Mouse (Mus musculus) megakaryocyte-erythroid progenitor cell, adult 5-6 weeks (primary cell): ENCODE data around the gene Gsta4. TPM values are rescaled to one million over a fixed set of nuclear protein-coding genes. Genes with fewer than 3 reads are reported as not detected.
"Not testable (repeated sequence)": the region's sequence is repeated elsewhere in the genome, so short reads cannot be mapped to it uniquely, and the experiment has no call there.

Experiments used
- ATAC-seq: replicated peaks from 2 replicates; pipeline ENCODE4 v1.8.0; 2016; ENCODE audit warnings: mild to moderate bottlenecking, inconsistent platforms; ENCODE audit not compliant: severe bottlenecking, poor library complexity, low FRiP score, low TSS enrichment
- total RNA-seq, 2 experiments: library from RNA; stranded (forward) in 1 of 2; stranded (reverse) in 1 of 2; fragments of 200-1000, 215-1000 nt in 1 of 2; fragments of >200 nt in 1 of 2; fragmentation: Nextera tagmentation in 1 of 2; gene quantifications; 2 replicates each; pipeline ENCODE4 v1.2.3; 2014 to 2017

The Gsta4 gene
- total RNA-seq, 2 experiments from 2014 or later = 8.4 to 13.0 TPM

GRCm38 (mm10) chr9:78223221-78223902 lies 40.8 kb downstream of the Gsta4 start:
- no peak for ATAC-seq

GRCm38 (mm10) chr9:78224418-78224817 lies 41.8 kb downstream of the Gsta4 start:
- no peak for ATAC-seq

DNA sequence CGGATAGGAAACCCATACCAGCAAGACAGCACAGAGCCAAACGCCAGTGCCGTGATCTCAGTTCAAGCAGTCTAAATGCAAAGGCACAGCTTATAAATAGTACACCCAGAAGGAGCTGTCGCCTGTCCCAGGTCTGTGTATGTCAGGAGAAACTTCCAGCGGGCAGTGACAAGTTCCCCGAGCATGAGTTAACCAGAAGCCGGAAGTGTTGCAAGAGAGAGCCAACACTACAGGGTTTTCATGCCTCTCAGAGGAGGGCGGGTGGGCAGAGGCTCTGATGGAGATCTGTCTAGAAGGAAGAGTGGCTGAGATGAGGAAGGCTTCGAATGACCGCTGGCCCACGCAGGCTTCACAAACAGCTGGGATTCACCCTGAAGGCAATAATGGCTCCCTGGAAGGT lies 42.7 kb downstream of the Gsta4 start:
- no peak for ATAC-seq

GRCm38 (mm10) chr9:78228122-78228521 lies 45.5 kb downstream of the Gsta4 start:
- ATAC-seq = no peak

- ATAC-seq = not testable (repeated sequence)
Observed at GRCm38 (mm10) chr9:78229658-78230057, 47.1 kb downstream of the Gsta4 start.

DNA sequence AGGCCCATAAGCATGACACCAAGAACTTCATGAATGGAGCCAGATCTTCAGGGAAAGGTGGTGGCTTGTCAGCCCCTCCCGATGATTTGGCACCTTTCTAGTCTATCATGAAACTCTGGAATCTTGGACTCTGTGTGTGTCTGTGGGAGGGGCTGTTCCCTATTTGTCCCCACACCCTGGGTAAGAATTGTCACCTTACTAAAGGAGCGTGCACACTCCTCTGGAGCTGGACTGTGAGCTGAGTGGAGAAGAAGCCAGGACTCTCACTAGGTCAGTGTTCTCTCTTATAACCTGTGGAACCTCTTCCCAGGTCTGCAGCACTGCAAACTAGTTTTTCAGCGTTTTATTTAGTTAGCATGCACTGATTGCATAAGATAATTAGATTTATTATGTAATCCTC lies 47.9 kb downstream of the Gsta4 start, which contains the start of gene Gsta1:
Gene Gsta1 (plus strand): TSS at position 196 of the 400 bp plus-strand sequence.
- not testable (repeated sequence) for ATAC-seq

DNA sequence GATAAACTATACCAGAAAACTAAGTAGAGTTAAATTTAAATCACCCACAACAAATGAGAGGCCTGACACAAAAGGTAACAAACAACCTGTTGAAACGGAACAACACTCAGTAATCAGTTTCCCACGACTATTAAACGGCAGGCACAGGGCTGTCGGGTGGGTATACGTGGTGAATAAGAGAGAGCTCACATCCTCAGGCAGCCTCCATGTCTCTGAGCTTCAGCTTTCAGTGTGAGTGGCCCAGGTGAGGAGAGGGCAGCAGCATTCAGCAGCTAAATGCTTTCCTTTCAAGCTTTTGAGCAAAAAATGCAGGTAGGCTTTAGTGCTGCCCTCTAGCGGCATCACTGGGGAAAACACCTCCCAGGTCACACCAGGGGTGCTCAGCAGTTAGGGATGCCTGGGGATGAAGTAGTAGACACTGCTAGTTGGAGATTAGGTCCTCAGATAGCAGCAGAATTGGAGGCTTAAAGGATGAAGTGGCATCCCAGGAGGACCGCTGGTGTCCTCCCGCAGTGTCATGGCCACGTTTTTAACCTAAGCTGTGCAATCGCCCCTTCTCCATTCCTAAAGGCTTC lies 50.6 kb downstream of the Gsta4 start:
- peak; percentile 76 for ATAC-seq

DNA sequence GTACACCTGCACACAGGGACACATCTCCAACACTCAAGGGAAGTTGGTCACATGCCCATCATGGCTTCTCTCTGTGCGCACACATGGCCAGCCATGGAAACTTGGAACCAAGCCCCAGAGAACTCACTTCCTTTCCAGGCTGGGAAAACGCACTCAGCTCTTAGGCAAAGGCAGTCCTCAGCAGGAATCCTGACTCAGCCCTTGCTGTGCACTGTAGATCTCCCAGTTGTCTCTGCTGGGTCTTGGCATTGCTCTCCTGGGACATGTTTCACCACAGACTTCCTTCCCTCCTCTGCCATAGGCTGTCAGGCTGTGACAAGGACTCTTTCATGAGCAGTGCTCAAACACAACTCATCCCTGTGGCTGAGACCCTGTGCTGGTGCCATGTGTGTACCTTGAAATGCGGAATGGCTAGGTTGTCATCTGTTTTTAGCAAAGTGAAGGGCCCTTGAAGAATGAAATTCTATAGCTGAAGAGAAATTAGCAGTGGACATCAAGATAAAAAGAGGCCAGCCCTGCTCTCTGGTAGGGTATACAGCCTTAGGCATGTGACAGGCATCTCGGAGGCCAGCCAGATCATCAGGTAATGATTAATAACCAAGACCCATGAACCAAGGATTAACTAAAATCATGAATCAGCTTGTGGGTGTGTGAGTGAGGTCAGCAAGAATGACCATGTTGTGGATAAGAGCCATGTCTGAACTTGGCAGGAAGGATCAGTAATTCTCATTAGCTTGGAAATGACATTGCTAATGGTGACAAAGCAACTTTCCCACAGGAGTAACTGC lies 73.3 kb downstream of the Gsta4 start:
- ATAC-seq = not testable (repeated sequence)

DNA sequence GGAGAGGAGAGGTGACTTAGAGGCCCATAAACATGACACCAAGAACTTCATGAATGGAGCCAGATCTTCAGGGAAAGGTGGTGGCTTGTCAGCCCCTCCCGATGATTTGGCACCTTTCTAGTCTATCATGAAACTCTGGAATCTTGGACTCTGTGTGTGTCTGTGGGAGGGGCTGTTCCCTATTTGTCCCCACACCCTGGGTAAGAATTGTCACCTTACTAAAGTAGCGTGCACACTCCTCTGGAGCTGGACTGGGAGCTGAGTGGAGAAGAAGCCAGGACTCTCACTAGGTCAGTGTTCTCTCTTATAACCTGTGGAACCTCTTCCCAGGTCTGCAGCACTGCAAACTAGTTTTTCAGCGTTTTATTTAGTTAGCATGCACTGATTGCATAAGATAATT lies 74.3 kb downstream of the Gsta4 start, which contains the start of gene Gm3776:
Gene Gm3776 (plus strand): TSS at position 216 of the 400 bp plus-strand sequence.
- not testable (repeated sequence) for ATAC-seq

Other genes starting within 250 kb of the Gsta4 start
- not detected in 2 replicates for gene Gcm1, start 130.8 kb upstream of the Gsta4 start, total RNA-seq (2014; fragmentation: Nextera tagmentation)
- not detected in 2 replicates for gene Gcm1, start 130.8 kb upstream of the Gsta4 start, total RNA-seq (2017)
- 72.9 and 109 TPM in 2 replicates for gene Fbxo9, start 73.7 kb upstream of the Gsta4 start, total RNA-seq (2014; fragmentation: Nextera tagmentation)
- gene Fbxo9, start 73.7 kb upstream of the Gsta4 start, total RNA-seq (2017) = 69.2 and 112 TPM in 2 replicates
- gene Ick, start 73.6 kb upstream of the Gsta4 start, total RNA-seq (2014; fragmentation: Nextera tagmentation) = 18.1 and 22.3 TPM in 2 replicates
- gene Ick, start 73.6 kb upstream of the Gsta4 start, total RNA-seq (2017) = 15.4 and 17.1 TPM in 2 replicates
- gene Gsta1, start 47.9 kb downstream of the Gsta4 start, total RNA-seq (2014; fragmentation: Nextera tagmentation) = not detected in 2 replicates
- not detected in 2 replicates for gene Gsta1, start 47.9 kb downstream of the Gsta4 start, total RNA-seq (2017)
- gene Gm3776, start 74.4 kb downstream of the Gsta4 start, total RNA-seq (2014; fragmentation: Nextera tagmentation) = not detected in 2 replicates
- gene Gm3776, start 74.4 kb downstream of the Gsta4 start, total RNA-seq (2017) = not detected in 2 replicates
- gene Gm10639, start 107.1 kb downstream of the Gsta4 start, total RNA-seq (2014; fragmentation: Nextera tagmentation) = not detected in 2 replicates
- not detected in 2 replicates for gene Gm10639, start 107.1 kb downstream of the Gsta4 start, total RNA-seq (2017)
- gene Omt2a, start 132.0 kb downstream of the Gsta4 start, total RNA-seq (2014; fragmentation: Nextera tagmentation) = not detected in 2 replicates
- gene Omt2a, start 132.0 kb downstream of the Gsta4 start, total RNA-seq (2017) = not detected in 2 replicates
- gene Omt2b, start 144.8 kb downstream of the Gsta4 start, total RNA-seq (2014; fragmentation: Nextera tagmentation) = not detected in 2 replicates
- gene Omt2b, start 144.8 kb downstream of the Gsta4 start, total RNA-seq (2017) = not detected in 2 replicates
- gene Gsta2, start 173.0 kb downstream of the Gsta4 start, total RNA-seq (2014; fragmentation: Nextera tagmentation) = not detected in 2 replicates
- not detected in 2 replicates for gene Gsta2, start 173.0 kb downstream of the Gsta4 start, total RNA-seq (2017)
- not detected in 2 replicates for gene Dppa5a, start 185.4 kb downstream of the Gsta4 start, total RNA-seq (2014; fragmentation: Nextera tagmentation)
- not detected in 2 replicates for gene Dppa5a, start 185.4 kb downstream of the Gsta4 start, total RNA-seq (2017)
- gene Ooep, start 196.0 kb downstream of the Gsta4 start, total RNA-seq (2014; fragmentation: Nextera tagmentation) = not detected in 2 replicates
- not detected in 2 replicates for gene Ooep, start 196.0 kb downstream of the Gsta4 start, total RNA-seq (2017)
- gene Ddx43, start 213.0 kb downstream of the Gsta4 start, total RNA-seq (2014; fragmentation: Nextera tagmentation) = not detected in 2 replicates
- gene Ddx43, start 213.0 kb downstream of the Gsta4 start, total RNA-seq (2017) = not detected in 2 replicates